Mouse (Mus musculus) stomach, postnatal 0 days (tissue): Measurements from ENCODE around the gene Robo2. TPM values are rescaled to one million over a fixed set of nuclear protein-coding genes. Genes with fewer than 3 reads are reported as not detected.
"Not testable (repeated sequence)": the region's sequence is repeated elsewhere in the genome, so short reads cannot be mapped to it uniquely, and the experiment has no call there.

ENCODE experiments used
- ATAC-seq: fragments of 200-750 bp; cut with Nextera tagmentation; 2 replicates; pipeline ENCODE4 v1.8.0; 2017; ENCODE audit not compliant: low FRiP score, low TSS enrichment
- DNase-seq: peaks from one replicate; pipeline ENCODE4 v3.0.0-alpha.2; 2016; ENCODE audit warnings: low spot score
- H3K27ac ChIP-seq: fragments of 300-500 bp; sonication (generic); replicated peaks from 2 replicates; pipeline ENCODE4 v1.5.1; 2014; ENCODE audit warnings: mild to moderate bottlenecking, control low read depth
- H3K27me3 ChIP-seq: fragments of 300-500 bp; sonication (generic); 2 replicates; pipeline ENCODE4 v1.6.1; 2014; ENCODE audit warnings: low read length; ENCODE audit not compliant: control insufficient read depth, insufficient read depth
- H3K36me3 ChIP-seq: fragments of 300-500 bp; sonication (generic); 2 replicates; pipeline ENCODE4 v1.6.1; 2014; ENCODE audit warnings: low read length, mixed read lengths; ENCODE audit not compliant: control insufficient read depth, insufficient read depth
- H3K4me1 ChIP-seq: fragments of 300-500 bp; sonication (generic); replicated peaks from 2 replicates; pipeline ENCODE4 v1.6.1; 2014; ENCODE audit warnings: antibody characterized with exemption; ENCODE audit not compliant: control insufficient read depth, insufficient read depth
- H3K4me2 ChIP-seq: fragments of 300-500 bp; sonication (generic); replicated peaks from 2 replicates; pipeline ENCODE4 v1.6.1; 2014; ENCODE audit warnings: low read depth, mild to moderate bottlenecking, control low read depth, moderate library complexity
- H3K4me3 ChIP-seq: fragments of 300-500 bp; sonication (generic); 2 replicates; pipeline ENCODE4 v1.5.1; 2014; ENCODE audit warnings: low read depth, low read length, control low read depth
- H3K9ac ChIP-seq: fragments of 300-500 bp; sonication (generic); 2 replicates; pipeline ENCODE4 v1.6.1; 2014; ENCODE audit warnings: mild to moderate bottlenecking, low read length, control low read depth, mixed read lengths
- H3K9me3 ChIP-seq: fragments of 300-500 bp; sonication (generic); 2 replicates; pipeline ENCODE4 v1.6.1; 2016; ENCODE audit warnings: low read length; ENCODE audit not compliant: control insufficient read depth
- CTCF ChIP-seq: IDR thresholded peaks from 2 replicates; pipeline ENCODE4 v1.5.1; 2016; ENCODE audit warnings: antibody characterized with exemption, low read depth, mild to moderate bottlenecking, moderate library complexity
- EP300 ChIP-seq: optimal IDR thresholded peaks from 2 replicates; pipeline ENCODE3; 2016; ENCODE audit warnings: antibody characterized with exemption
- WGBS: fragments of 180-500 bp; shearing (Covaris S2); extraction: QIAGEN DNeasy Blood & Tissue Kit; methylation state at CpG from one replicate; pipeline ENCODE4 v1.1.7; 2014; 5-methylcytosine and 5-hydroxymethylcytosine counted together
- polyA plus RNA-seq: library from polyadenylated mRNA; unstranded; fragments of >200 nt; fragmentation: Nextera tagmentation; extraction: Ambion mirVana; gene quantifications from 2 replicates; pipeline ENCODE4 v1.2.1, GENCODE M21; 2015

Gene Robo2
- polyA plus RNA-seq, 1 experiment from 2014 or later = 7.1 TPM

- Histone ChIP-seq H3K27ac (no peak overlapping the region), H3K36me3 (no peaks in the 10 kb centered on the region), H3K4me3 (no peak overlapping the region), H3K4me2 (no peak overlapping the region), H3K9me3 (no peaks in the 10 kb centered on the region), H3K4me1 (no peaks in the 10 kb centered on the region), H3K27me3 (no peaks in the 10 kb centered on the region), H3K9ac (no peak overlapping the region)
- TF ChIP-seq CTCF (no peak), EP300 (no peak)
- WGBS = 74% methylated on average over 6 of the region's 6 CpGs
- no peak for ATAC-seq
- DNase-seq = no peak
These were observed 362.6 kb downstream of the Robo2 start for GRCm38 (mm10) chr16:74048980-74049379.

DNA sequence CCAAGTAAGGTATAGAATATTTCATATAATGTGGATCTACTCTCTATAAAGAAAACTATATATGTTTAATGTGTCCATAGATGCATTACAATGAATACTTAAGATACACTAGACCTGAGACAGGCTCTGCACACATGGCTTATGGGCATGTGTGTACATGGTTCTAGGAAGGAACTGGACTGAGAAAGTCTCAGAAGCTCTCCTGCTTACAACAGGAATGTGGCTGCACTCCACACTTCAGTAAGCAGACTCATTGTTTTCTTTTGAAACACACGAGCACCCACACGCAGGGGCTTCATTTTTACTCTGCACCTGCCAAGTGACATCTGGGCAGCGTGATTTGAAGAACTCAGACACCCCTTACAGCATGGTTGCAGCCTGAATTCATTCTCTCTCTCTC lies 364.4 kb downstream of the Robo2 start:
- Histone ChIP-seq H3K27me3 (no peaks in the 10 kb centered on the region), H3K9ac (no peak overlapping the region), H3K27ac (no peak overlapping the region), H3K36me3 (no peaks in the 10 kb centered on the region), H3K9me3 (no peaks in the 10 kb centered on the region), H3K4me1 (no peaks in the 10 kb centered on the region), H3K4me3 (no peak overlapping the region), H3K4me2 (no peak overlapping the region)
- no peak for TF ChIP-seq CTCF
- no peak for TF ChIP-seq EP300
- no peak for DNase-seq
- WGBS = 37% methylated on average over 3 of the region's 3 CpGs
- ATAC-seq = no peak

- ATAC-seq, H3K4me2 ChIP-seq, H3K27ac ChIP-seq, H3K4me1 ChIP-seq, H3K27me3 ChIP-seq, H3K9ac ChIP-seq, H3K9me3 ChIP-seq, H3K36me3 ChIP-seq, H3K4me3 ChIP-seq, DNase-seq: not testable (repeated sequence)
- WGBS = 51% methylated on average over 1 of the region's 2 CpGs
These were observed 370.8 kb downstream of the Robo2 start for GRCm38 (mm10) chr16:74040797-74041196.

GRCm38 (mm10) chr16:74027822-74028221 lies 383.8 kb downstream of the Robo2 start:
- Histone ChIP-seq H3K9ac (no peak overlapping the region), H3K9me3 (no peaks in the 10 kb centered on the region), H3K36me3 (no peaks in the 10 kb centered on the region), H3K27me3 (no peaks in the 10 kb centered on the region), H3K4me2 (no peak overlapping the region), H3K4me3 (no peak overlapping the region), H3K27ac (no peak overlapping the region), H3K4me1 (no peaks in the 10 kb centered on the region)
- DNase-seq = no peak
- no peak for ATAC-seq
- WGBS = 71% methylated on average over 4 of the region's 4 CpGs
- TF ChIP-seq CTCF (no peak), EP300 (no peak)

GRCm38 (mm10) chr16:74022281-74022978 lies 389.2 kb downstream of the Robo2 start:
- no peak for ATAC-seq
- TF ChIP-seq CTCF (no peak), EP300 (no peak)

GRCm38 (mm10) chr16:74005767-74006166 lies 405.9 kb downstream of the Robo2 start:
- WGBS = 75% methylated on average over 3 of the region's 3 CpGs
- Histone ChIP-seq H3K9ac (no peak overlapping the region), H3K4me2 (no peak overlapping the region), H3K4me3 (no peak overlapping the region), H3K27me3 (no peaks in the 10 kb centered on the region), H3K27ac (no peak overlapping the region), H3K36me3 (no peaks in the 10 kb centered on the region), H3K4me1 (no peaks in the 10 kb centered on the region), H3K9me3 (no peaks in the 10 kb centered on the region)
- ATAC-seq (no peak), DNase-seq (no peak)
- TF ChIP-seq CTCF (no peak), EP300 (no peak)

More at GRCm38 (mm10) chr16:74022281-74022978, 389.2 kb downstream of the Robo2 start:
- no peaks in the 10 kb centered on the region for H3K4me1 ChIP-seq
- H3K9me3 ChIP-seq = no peaks in the 10 kb centered on the region
- no peak for DNase-seq
- no peak overlapping the region for H3K4me2 ChIP-seq
- H3K27me3 ChIP-seq = no peaks in the 10 kb centered on the region
- no peak overlapping the region for H3K27ac ChIP-seq
- WGBS = 25% methylated on average over 1 of the region's 1 CpGs
- no peak overlapping the region for H3K9ac ChIP-seq
- no peak overlapping the region for H3K4me3 ChIP-seq
- H3K36me3 ChIP-seq = no peaks in the 10 kb centered on the region
